Mouse (Mus musculus): ENCODE measurements at regions not wholly inside any gene's neighbourhood (a gene's known extent, or its start where the extent isn't known, plus 50 kb on each side); places are given as distances from the start of the nearest gene placed in this dataset.

DNA sequence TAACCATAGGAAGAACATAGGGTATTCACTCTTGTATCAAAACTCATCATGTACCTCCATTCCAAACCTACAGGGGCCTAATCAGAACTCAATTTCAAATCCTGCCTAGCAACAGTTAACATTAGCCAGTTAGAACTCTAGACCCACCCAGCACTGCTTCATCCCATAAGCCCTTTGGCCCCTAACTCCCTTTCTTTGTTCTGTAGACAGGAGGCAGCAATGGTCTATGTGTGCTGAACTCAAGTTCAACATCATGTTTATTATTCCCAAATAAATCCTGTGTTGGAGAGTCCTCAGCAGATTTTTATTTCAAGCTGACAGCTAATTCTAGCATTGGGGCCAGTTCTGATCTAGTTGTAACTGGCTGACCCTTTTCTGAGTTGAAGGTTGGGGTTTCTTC is 112.2 kb downstream of the Ipo8 start:
- DNase-seq (ENCODE audit: low spot score in 2 of 2): no peak

DNA sequence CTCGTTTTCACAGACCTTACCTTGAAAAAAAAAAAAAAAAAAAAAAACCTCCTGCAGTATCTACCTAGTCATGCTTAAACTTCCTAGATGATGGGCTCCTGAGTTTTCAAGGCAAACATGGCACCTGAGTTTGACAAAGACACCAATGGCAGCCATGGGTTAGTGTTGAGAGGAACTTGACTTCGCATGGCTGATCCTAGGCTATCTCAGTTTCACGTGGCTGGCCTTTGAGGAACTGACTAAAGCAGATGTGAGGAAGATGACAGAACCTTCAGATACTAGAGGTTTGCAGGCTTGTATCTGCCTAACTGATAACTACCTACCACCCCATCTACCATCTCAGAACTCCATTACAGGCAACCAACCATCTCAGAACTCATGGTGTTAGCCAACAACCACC is 120.9 kb downstream of the Ipo8 start:
- DNase-seq (ENCODE audit: low spot score in 2 of 2): no peak

DNA sequence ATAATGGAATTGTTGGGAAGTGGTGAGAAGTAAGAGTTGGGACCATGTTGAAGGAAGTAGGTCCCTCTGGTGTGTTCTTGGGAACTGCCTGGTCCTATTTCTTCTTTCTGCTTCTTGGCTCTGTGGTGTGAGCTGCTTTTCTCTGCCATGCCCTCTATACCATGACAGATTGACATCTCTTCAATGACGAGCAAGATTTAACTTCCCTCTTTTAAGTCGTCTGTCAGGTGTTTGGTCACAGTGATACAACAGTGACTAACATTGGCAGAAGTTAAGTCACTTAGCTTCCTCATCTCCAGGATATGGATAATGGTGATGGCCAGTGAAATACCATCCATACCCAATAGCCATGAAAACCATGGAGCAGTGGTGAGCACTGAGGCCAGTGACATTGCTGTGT is 122.9 kb downstream of the Ipo8 start:
- no peak for DNase-seq (ENCODE audit: low spot score in 2 of 2)

DNA sequence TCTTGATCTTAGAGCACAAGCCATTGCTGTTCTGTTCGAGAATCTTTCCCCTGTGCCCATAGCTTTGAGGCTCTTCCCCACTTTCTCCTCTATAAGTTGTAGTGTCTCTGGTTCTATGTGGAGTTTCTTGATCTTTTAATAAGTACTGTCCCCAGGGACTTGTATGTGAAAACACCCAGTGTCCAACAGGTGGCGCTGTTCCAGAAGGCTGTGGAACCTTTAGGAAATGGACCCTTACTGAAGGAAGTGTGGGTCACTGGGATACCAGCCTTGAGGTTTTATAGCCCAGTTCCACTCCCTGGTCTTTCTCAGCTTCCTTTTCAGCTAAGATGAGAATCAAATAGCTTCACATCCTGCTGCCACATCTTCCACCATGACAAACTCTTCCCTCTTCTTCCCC is 125.6 kb downstream of the Ipo8 start:
- peak in 1 of 2 experiments; percentile 9 for DNase-seq (ENCODE audit: low spot score in 2 of 2)

DNA sequence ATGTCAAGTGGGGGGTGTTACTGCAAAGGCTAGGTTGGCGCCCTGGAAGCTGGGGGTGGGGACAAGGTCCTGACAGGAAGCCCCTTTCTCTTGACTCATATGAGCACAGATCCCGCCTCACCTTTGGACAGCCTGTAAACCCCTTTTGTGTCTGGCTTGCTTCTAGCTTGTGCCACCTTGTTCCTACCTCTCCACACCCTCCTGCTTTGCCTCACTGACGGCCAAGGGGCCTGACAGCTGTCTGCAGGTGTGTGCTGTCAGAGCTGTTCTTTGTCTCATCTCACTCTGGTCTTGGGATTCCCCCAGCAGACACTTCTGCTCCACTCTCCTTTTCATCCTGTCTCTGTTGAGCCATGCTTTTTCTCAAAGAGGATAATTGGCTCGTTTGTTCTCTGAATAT is 137.9 kb downstream of the Ipo8 start:
- DNase-seq (ENCODE audit: low spot score in 2 of 2): no peak

DNA sequence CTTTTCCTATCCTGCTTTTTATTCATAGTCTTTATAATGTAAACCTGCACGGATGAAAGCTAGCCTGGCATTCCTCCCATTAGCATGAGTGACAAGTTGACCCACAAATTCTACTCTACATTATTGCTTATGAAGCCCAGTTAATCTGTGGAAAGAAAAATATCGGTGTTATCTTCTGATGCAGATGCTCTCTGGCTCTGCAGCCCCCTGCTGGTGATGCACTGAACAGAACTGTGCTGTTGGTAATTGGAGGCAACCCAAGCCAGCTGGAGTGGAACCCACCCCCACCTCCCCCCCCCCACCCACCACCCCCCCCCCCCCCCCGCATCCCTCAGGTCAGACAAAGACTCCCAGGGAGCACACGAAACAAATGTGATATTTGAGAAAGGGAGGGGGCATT is 143.5 kb downstream of the Ipo8 start:
- DNase-seq (ENCODE audit: low spot score in 2 of 2): peak; percentile 12 to 80

DNA sequence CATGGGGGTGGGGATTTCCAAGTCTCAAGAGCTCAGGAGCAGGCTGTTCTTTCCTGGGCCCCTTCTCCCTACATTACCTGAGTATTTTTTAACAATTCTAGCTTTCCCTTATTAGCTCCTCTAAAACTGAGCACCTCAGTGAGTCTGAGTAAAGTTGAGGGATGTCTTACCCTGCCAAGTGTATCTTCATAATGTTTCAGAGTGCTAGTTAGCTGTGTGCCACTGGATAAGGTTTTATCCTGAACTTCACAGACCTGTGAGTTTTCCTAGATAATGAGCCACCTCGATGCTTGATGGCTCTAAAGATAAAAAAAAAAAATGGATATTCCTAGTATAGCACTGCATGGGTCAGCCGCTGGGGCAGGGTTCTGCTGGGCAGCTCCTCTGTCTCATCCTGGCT is 171.1 kb downstream of the Ipo8 start:
- no peak for DNase-seq (ENCODE audit: low spot score in 2 of 2)

DNA sequence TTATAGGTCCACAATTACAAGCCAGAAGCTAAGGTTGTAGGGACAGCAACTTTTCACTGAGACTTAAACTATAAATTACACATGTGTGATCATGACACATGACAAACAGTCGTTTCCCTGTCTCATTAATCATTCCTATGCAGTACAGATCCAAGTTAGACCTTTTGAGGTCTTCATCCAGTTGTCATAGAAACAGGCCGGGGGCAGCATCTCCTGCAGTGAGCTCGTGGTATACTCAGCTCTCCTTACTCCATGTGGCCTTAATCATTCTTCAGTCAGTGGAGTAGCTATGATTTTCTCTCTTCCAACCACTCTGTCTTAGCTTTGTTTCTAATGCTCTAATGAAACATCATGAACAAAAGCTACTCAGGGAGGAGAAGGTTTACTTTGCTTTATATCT is 178.1 kb downstream of the Ipo8 start:
- DNase-seq (ENCODE audit: low spot score in 2 of 2): no peak

DNA sequence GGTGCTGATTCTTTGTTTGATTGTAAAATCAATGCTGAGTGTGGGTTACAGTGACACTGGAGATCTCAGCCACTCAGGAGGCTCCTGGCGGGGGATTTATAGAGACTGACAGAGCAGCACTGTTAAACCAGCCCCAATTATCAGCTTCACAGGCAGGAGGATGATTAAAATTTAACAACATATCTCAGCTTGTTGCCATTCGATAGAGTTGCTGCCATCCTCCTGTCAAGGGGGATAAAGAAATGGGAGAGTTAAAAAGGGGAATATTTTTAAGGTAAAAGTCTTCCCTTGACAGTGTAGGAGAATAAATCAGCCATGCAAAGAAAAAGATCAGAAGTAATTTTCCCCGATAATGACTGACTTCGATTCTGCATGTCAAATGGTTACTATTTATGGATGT is 178.8 kb downstream of the Ipo8 start:
- DNase-seq (ENCODE audit: low spot score in 2 of 2): no peak

DNA sequence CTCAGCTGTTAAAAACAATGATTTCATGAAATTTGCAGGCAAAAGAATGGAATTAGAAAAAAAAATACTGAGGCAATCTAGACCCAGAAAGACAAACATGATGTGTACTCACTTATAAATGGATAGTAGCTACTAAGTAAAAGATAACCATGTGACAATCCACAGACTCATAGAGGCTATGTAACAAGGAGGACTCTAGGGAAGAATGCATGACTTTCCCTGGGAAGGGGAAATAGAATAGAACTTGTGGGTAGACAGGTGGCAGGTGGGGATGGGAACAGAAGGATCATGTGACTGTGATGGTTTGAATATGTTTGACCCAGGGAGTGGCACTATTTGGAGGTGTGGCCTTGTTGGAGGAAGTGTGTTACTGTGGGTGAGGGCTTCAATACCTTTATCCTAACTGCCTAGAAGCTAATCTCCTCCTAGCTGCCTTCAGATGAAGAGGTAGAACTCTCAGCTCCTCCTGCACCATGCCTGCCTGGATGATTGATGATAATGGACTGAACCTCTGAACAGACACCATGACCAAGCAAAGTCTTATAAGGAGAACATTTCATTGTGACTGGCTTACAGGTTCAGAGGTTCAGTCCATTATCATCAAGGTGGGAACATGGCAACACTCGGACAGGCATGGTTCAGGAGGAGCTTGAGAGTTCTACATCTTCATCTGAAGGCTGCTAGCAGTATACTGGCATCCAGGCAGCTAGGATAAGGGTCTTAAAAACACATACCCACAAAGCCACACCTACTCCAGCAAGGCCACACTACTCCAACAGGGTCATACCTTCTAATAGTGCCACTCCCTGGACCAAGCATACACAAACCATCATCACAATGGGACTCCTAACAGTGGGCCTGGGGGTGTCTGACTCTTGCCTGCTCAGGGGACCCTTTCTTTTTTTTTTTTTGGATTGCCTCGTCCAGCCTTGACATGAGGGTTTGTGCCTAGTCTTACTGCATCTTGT is 183.6 kb downstream of the Ipo8 start:
- DNase-seq (ENCODE audit: low spot score in 2 of 2): no peak

DNA sequence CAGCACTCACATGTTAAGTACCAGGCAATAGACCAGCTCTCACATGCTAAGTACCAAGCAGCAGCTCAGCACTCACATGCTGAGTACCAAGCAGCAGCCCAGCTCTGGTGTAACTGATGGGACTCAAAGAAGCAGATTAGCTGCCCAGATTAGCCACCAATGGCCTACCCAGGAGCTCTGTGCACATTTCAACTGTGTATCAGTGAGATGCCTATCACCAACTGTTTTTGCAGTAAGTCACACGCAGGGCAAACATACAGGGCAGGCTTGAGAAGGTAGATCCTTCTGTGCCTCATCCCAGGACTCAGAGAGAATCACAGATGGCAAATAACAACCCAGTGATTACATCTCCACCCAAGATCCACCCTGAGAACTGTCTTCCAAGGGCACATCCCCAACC is 190.7 kb downstream of the Ipo8 start:
- no peak for DNase-seq (ENCODE audit: low spot score in 2 of 2)

DNA sequence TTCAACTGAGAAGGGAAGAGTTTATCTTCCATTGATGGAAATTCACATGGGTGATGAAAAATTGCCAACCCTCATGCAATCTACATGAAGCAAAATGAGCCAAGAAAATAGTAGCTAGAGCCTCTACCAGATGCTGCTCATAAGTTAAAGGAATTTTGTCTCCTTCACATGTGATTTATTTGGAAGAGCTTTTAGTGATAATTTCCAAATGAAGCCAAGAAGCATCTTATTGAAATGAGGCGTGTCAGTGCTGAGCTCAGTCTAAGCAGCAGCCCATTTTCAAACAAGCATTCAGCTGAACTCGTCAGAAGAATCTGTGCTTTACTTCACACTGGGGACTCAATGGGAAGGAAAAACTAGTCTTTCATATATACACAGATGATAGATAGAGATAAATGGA is 190.0 kb upstream of the Tmtc1 start:
- DNase-seq (ENCODE audit: low spot score in 2 of 2): peak in 1 of 2 experiments; percentile 29

DNA sequence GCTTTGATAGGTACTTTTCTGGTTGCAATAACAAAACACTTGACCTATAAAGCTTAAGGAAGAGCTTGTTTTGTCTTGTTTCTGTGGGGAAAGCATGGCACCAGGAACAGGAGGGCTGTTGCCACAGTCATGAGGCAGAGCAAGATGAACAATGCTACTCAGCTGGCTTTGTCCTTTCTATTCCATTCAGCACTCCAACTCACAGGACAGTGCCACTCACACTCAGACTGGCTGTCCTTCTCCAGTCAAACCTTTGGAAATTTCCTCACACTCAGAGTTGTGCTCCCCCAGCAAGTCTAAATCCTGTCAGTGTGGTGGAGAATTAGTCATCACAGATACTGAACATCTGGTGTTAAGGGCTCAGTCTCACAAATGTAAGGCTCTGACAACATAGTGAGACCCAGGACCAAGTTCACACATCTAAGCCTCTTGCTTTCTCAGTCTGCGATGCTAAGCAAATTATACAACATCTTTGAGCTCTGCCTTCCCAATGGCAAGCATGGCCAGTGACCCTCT is 183.0 kb upstream of the Tmtc1 start:
- DNase-seq (ENCODE audit: low spot score in 2 of 2): no peak

DNA sequence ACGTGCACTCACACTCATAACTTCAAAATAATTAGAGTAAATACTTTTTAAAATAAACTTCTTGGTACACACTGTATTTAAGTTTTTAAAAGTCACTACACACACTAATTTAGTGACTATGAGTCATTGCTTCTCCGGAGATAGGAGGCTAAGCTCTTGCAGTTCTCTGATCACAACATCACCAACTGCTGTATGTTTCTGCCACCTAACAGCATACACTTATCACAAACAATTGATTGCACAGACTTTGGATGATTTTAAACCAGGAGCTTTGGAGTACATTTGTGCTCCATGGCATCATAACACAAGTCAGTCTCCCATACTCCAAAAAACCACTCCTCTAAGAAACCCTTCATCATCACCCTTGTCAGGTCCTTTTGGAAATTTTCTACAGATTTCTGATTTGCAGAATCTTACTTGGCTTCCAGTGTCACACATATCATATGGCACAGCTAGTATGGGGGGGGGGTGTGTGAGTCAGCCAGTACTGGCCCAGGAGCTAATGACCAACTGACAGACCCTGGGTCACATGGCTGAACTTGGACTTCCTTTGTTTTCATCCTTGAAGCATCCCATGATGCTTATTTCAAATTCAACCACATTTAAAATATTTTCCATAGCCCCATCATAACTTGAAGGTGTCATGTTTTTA is 179.1 kb upstream of the Tmtc1 start:
- DNase-seq (ENCODE audit: low spot score in 2 of 2): no peak

DNA sequence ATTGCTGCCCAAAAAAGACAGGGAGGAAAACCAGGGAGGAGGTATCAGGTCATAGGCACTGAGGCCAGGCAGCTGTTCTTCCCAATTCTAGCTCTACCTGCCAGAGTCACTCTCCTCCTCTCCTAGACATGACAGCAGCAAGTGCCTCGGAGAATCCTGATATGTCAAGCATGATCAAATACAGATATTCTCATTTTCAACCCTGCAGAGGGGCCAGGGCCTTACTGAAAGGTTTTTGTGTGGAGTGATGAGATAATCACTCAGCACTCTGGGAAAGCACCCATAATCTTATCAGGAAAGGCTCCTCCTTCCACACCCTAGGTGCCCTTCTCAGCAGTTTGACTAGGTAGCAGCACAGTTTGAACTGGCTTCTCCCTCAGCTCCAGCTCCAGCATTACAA is 175.8 kb upstream of the Tmtc1 start:
- no peak for DNase-seq (ENCODE audit: low spot score in 2 of 2)

DNA sequence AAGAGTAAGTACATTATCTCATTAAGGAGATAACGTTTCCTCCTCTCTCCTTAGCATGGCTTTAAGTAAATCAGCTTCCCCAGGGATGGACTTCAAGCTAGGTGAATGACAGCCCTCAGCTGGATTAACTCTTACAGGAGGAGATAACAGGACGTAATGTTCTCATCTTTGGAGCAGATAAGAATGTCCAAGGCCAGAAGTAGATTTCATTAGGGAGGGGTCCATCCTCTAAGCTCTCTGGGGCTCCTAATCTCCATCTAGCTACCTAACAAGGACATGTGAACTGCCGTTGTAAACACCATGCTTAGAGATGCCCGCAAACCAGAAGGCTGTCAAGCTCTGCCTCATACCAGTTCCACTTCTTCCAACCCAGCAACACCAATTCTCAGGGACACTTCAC is 171.7 kb upstream of the Tmtc1 start:
- DNase-seq (ENCODE audit: low spot score in 2 of 2): no peak

DNA sequence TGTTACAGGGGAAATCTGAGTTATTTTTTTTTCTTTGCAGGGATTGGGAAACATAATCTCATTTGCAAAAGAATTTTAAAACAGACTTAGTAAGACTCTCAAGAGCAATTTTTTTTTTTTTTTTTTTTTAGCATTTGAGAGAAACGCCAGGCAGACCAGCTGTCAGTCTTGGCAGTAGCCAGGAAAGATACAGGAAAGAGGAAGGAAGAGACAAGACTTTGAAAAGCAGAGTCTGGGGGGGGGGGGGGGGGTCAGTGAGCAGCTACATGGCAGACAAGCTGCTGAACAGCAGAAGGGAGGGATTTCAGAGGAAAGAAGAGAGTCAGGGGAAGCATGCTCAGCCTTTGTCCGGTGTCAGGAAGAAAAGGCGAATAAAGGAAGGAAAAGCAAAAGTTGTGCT is 171.3 kb upstream of the Tmtc1 start:
- no peak for DNase-seq (ENCODE audit: low spot score in 2 of 2)

DNA sequence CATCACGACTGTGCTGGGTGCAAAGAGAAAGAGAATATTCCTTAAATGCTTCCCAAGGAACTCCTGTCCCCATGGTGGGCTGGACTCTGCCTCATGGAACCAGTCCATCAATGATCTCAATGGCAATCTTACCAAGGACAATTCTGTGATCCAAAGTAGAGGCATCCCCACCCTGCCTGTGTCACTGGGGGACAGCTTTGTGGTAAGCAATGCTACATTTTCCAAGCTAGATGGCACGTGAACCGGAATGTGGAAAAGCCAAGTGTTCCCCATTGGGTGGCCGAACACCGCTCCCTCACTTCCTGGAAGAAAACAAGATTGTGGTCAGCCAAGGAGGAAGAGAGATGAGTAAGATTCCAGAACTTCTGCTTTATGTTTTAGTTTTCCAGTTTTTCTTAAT is 164.7 kb upstream of the Tmtc1 start:
- DNase-seq (ENCODE audit: low spot score in 2 of 2): no peak

DNA sequence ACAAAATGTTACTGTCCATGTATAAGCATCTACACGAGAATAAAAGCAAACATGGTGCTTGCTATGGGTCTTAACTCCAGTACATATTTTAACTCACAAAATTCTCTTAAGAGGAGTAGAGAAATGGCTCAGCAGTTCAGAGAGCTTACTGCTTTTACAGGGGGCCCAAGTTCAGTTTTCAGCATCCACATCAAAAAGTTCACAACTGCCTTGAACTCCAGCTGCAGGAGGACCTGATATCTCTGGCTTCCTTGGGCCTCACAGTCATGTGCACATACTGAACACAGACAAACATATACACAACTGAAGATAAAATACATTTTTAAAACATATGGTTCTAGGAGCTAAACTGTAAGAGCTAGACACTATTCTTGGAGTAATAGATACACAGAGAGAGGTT is 161.0 kb upstream of the Tmtc1 start:
- no peak for DNase-seq (ENCODE audit: low spot score in 2 of 2)

DNA sequence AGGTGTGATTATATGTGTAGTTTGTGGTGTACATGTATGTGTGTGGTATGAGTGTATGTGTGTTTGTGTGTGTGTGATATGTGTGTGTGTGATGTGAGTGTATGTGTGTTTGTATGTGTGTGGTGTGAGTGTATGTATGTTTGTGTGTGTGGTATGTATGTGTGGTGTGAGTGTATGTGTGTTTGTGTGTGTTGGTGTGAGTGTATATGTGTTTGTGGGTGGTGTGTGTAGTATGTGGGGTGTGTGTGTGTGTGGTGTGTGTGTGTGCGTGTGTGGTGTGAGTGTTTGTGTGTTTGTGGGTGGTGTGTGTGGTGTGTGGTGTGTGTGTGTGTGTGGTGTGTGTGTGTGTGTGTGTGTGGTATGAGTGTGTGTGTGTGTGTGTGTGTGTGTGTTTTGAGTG is 160.6 kb upstream of the Tmtc1 start:
- no peak for DNase-seq (ENCODE audit: low spot score in 2 of 2)

DNA sequence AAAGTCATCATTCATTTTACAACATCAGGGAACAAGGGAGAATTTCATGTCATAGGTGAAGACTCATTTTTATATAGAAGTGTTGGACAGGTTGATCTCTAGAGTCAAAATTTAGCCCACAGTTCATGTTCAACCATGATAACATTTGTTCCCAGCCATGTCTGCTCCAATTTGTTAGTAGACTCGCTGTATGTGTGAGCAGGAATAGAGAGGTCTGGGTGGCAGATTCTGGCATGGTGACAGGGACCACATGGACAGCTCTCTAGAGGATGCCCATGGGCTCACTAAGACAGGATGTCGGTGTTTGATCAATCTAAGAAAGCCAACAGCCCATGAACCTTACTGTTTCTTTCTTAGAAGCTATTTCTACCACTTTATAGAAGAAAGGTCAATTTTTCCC is 159.7 kb upstream of the Tmtc1 start:
- DNase-seq (ENCODE audit: low spot score in 2 of 2): no peak

DNA sequence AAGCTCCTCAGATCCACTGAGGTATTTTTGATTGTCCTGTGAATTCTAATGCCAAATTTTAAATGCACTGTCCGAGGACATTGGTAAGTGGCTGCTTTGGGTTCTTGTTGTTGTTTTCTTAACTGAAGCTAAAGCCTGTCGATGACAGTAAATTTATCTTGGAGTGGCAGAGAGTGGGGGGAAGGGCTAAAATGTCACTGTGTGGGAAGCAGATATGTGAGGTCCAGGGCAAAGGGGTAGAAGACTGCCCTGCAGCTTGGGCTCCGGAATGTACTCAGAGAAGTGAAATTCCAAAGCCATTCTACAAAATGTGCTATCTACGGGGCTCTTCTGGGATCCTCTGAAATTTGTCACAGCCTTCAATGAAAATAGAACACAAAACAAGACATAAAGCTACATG is 159.3 kb upstream of the Tmtc1 start:
- no peak for DNase-seq (ENCODE audit: low spot score in 2 of 2)

DNA sequence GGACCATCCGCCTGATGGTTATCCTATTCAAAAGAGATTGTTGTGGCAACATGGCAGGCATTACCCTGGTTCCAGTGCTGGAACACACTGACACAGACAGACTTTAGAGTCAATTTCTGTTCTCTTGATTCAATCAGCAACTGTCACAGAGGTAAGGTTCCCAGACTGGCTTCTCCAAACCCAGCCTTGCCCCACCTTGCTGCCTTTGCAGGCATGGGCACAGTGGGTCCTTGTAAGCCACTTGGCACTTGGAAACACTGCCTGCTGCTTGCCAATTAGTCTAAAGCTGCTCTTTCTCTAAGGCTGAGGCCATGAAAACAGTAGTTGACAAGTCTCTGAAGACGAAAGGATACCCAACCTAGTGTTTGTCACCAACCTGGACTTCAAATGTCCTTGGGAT is 158.7 kb upstream of the Tmtc1 start:
- DNase-seq (ENCODE audit: low spot score in 2 of 2): no peak
